10 mouse cellular contexts compared by ENCODE assay signal in genomic region chr10:111550075-111550695, GRCm38 (mm10). TPM values are rescaled to one million over a fixed set of nuclear protein-coding genes. Genes with fewer than 3 reads are reported as not detected.
DNase-seq lines count a peak whose midpoint lies in the region; ATAC-seq lines count a peak whose summit lies in the region.
"Had no signal": no experiment of that assay in that cellular context is flagged by ENCODE, and none has a peak within 500 bp of the region (broad histone marks: within the 10 kb centered on the region; RNA-seq: fewer than 3 reads in every experiment).

No protein-coding gene starts in this region.

- H3K4me3 ChIP-seq in stomach, embryonic 14.5 days (ENCODE audit: low read depth, low read length): no peak overlapping the region

- peaks cover 35% of the 10 kb centered on the region for H3K4me1 ChIP-seq in stomach, embryonic 14.5 days (ENCODE audit: control insufficient read depth, insufficient read depth, low read length)

- H3K27me3 ChIP-seq in stomach, embryonic 14.5 days (ENCODE audit: control insufficient read depth, insufficient read depth, low read length): no peaks in the 10 kb centered on the region

- H3K36me3 ChIP-seq in stomach, embryonic 14.5 days (ENCODE audit: control insufficient read depth, insufficient read depth, low read length): no peaks in the 10 kb centered on the region

- WGBS in stomach, embryonic 14.5 days: 33% methylated on average over 6 of the region's 6 CpGs

- ATAC-seq in stomach, embryonic 14.5 days (ENCODE audit: insufficient number of reproducible peaks, insufficient read depth, low FRiP score, low read depth): peak; percentile 72
- no peak for ATAC-seq in CD4-positive, CD25-positive, alpha-beta regulatory T cell, adult 4 months
- ATAC-seq: inflammation-experienced regulatory T-cells, adult 6 months; midbrain, embryonic 16.5 days had no signal

- no peak overlapping the region for H3K9ac ChIP-seq in stomach, embryonic 14.5 days (replicated peaks; ENCODE audit: low read depth, low read length)

- H3K27ac ChIP-seq in stomach, embryonic 14.5 days (ENCODE audit: low read length): peak overlapping the region; percentile 83

- DNase-seq in heart, adult 18-20 months: peak; percentile 60 to 77
- no peak for DNase-seq in heart, postnatal 4 days
- DNase-seq in ovary, postnatal 14 days (ENCODE audit: low spot score): peak; percentile 15
- DNase-seq in ovary, adult 18-20 months (ENCODE audit: low spot score): no peak
- DNase-seq in gastrocnemius, adult 8-10 months (ENCODE audit: low spot score in 2 of 2): peak; percentile 76 to 82
- DNase-seq in thymus, postnatal 14 days: no peak

- no peaks in the 10 kb centered on the region for H3K9me3 ChIP-seq in stomach, embryonic 14.5 days (ENCODE audit: control insufficient read depth, low read depth, low read length)

- no peak overlapping the region for H3K4me2 ChIP-seq in stomach, embryonic 14.5 days (replicated peaks; ENCODE audit: low read depth, low read length)

RNA-seq across cellular contexts. Expression of gene Phlda1, which starts 44.1 kb away (rescaled TPM):
- 10 to 100 TPM in 1 of 2 experiments, 1 to 10 TPM in 1; 9.7 to 18.7 TPM for total RNA-seq in heart, adult 18-20 months (2021)
- total RNA-seq in heart, postnatal 4 days (2021): 10 to 100 TPM; 33.7 to 35.1 TPM
- 1 to 10 TPM; 2.4 to 3.9 (median 3.6) TPM for total RNA-seq in gastrocnemius, adult 8-10 months (2022)
- polyA plus RNA-seq in stomach, embryonic 14.5 days (2014; fragmentation: Nextera tagmentation; extraction: Ambion mirVana): 56.3 and 60.2 TPM in 2 replicates
- 1 to 10 TPM; 5.8 to 9.9 TPM for polyA plus RNA-seq in CD4-positive, CD25-positive, alpha-beta regulatory T cell, adult 4 months (2017; shearing (Covaris generic))

Comparison
In these comparisons a context has a peak if more than half of its experiments do, and no peak if none do; other contexts are left out.
1. DNase-seq: peak in heart, adult 18-20 months (2 of 2), ovary, postnatal 14 days (single experiment) and gastrocnemius, adult 8-10 months (2 of 2); none in heart, postnatal 4 days (single experiment), ovary, adult 18-20 months (single experiment) and thymus, postnatal 14 days (single experiment).